Mouse (Mus musculus) ovary, postnatal 36 days (tissue): ENCODE data around the gene Rmnd5a.

Experiments used
- DNase-seq: peaks from one replicate; pipeline ENCODE4 v3.0.0; 2022; ENCODE audit warnings: low spot score, mixed read lengths

Gene Rmnd5a

GRCm38 (mm10) chr6:71442130-71442529 is 1.7 kb upstream of the Rmnd5a start:
- DNase-seq: no peak

- no peak for DNase-seq
These were observed 779 bp upstream of the Rmnd5a start for GRCm38 (mm10) chr6:71441251-71441580.

GRCm38 (mm10) chr6:71440217-71440491 is 283 bp downstream of the Rmnd5a start:
- DNase-seq: no peak

- DNase-seq: no peak
These were observed 776 bp downstream of the Rmnd5a start for GRCm38 (mm10) chr6:71439506-71440216.

GRCm38 (mm10) chr6:71438070-71438469 is 2.4 kb downstream of the Rmnd5a start:
- DNase-seq: no peak

- DNase-seq: no peak
These were observed 12.3 kb downstream of the Rmnd5a start for GRCm38 (mm10) chr6:71427996-71428725.

GRCm38 (mm10) chr6:71425681-71426080 is 14.8 kb downstream of the Rmnd5a start:
- DNase-seq: no peak

GRCm38 (mm10) chr6:71423116-71423515 is 17.3 kb downstream of the Rmnd5a start:
- no peak for DNase-seq

GRCm38 (mm10) chr6:71422162-71422561 is 18.3 kb downstream of the Rmnd5a start:
- DNase-seq: no peak

- no peak for DNase-seq
These were observed 19.6 kb downstream of the Rmnd5a start for GRCm38 (mm10) chr6:71420848-71421247.

- DNase-seq: no peak
These were observed 21.6 kb downstream of the Rmnd5a start for GRCm38 (mm10) chr6:71418874-71419273.

- no peak for DNase-seq
These were observed 25.0 kb downstream of the Rmnd5a start for GRCm38 (mm10) chr6:71415446-71415845.

- no peak for DNase-seq
These were observed 25.8 kb downstream of the Rmnd5a start for GRCm38 (mm10) chr6:71414624-71415023.

- DNase-seq: no peak
These were observed 41.4 kb downstream of the Rmnd5a start for GRCm38 (mm10) chr6:71398829-71399609.

- no peak for DNase-seq
These were observed 43.7 kb downstream of the Rmnd5a start for GRCm38 (mm10) chr6:71396761-71397160.

- no peak for DNase-seq
These were observed 44.4 kb downstream of the Rmnd5a start for GRCm38 (mm10) chr6:71396016-71396415.

- no peak for DNase-seq
These were observed 49.9 kb downstream of the Rmnd5a start for GRCm38 (mm10) chr6:71390496-71390895.

- no peak for DNase-seq
These were observed 58.8 kb downstream of the Rmnd5a start for GRCm38 (mm10) chr6:71381654-71382053.

GRCm38 (mm10) chr6:71376711-71377110 is 63.7 kb downstream of the Rmnd5a start:
- no peak for DNase-seq

- no peak for DNase-seq
These were observed 65.5 kb downstream of the Rmnd5a start for GRCm38 (mm10) chr6:71374921-71375320.

GRCm38 (mm10) chr6:71374311-71374829 is 66.1 kb downstream of the Rmnd5a start:
- no peak for DNase-seq

GRCm38 (mm10) chr6:71373249-71373775 is 67.1 kb downstream of the Rmnd5a start, which contains the start of gene Cd8a:
Cd8a (plus strand) TSS chr6:71373427.
- no peak for DNase-seq
